ENCODE assay signal across 21 mouse cellular contexts in the genomic region with DNA sequence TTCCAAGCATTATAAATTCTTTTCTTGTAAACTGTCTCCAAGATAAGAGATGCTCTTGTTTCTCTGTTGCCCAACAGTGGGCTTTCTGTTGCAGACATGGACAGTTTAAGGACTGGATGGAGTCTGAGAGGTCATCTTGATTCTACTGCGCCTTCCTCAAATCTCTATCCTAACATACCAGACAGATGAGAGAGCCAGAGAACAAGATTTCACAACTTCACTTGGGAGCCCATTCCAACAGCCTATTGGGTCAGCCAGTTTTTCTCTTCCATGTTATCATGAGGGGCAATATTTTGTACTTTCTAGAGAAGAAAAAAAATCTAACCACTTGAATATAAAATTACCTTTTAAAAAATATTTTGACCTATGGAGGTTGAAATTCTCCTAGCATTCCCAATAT.
"Had no signal": no experiment of that assay in that cellular context is flagged by ENCODE, and none has a peak within 500 bp of the region (broad histone marks: within the 10 kb centered on the region; RNA-seq: fewer than 3 reads in every experiment).

No protein-coding gene starts in this region.

- H3K4me3 ChIP-seq: limb, embryonic 12.5 days; limb, embryonic 15.5 days; midbrain, embryonic 12.5 days; midbrain, embryonic 15.5 days; neural tube, embryonic 12.5 days; neural tube, embryonic 15.5 days; stomach, embryonic 15.5 days had no signal

- H3K4me1 ChIP-seq: limb, embryonic 12.5 days; limb, embryonic 15.5 days; midbrain, embryonic 12.5 days; midbrain, embryonic 15.5 days; neural tube, embryonic 12.5 days; neural tube, embryonic 15.5 days; stomach, embryonic 15.5 days had no signal

- DNase-seq: kidney, adult 18-20 months; kidney, adult 9 months; kidney, postnatal 14 days; kidney, postnatal 4 days; left cerebral cortex, postnatal 4 days; liver, postnatal 0 days; right cerebral cortex, adult 18-20 months; right cerebral cortex, postnatal 14 days; right cerebral cortex, postnatal 4 days; spleen, adult 18-20 months; thymus, postnatal 25 days had no signal

- H3K27ac ChIP-seq: limb, embryonic 12.5 days; limb, embryonic 15.5 days; liver, embryonic 14.5 days; macrophage; midbrain, embryonic 12.5 days; midbrain, embryonic 15.5 days; neural tube, embryonic 12.5 days; neural tube, embryonic 15.5 days; stomach, embryonic 15.5 days had no signal

- H3K9me3 ChIP-seq: limb, embryonic 12.5 days; limb, embryonic 15.5 days; midbrain, embryonic 12.5 days; midbrain, embryonic 15.5 days; neural tube, embryonic 12.5 days; neural tube, embryonic 15.5 days; stomach, embryonic 15.5 days had no signal

- H3K36me3 ChIP-seq: limb, embryonic 12.5 days; limb, embryonic 15.5 days; midbrain, embryonic 12.5 days; midbrain, embryonic 15.5 days; neural tube, embryonic 12.5 days; neural tube, embryonic 15.5 days; stomach, embryonic 15.5 days had no signal

- ATAC-seq: liver, postnatal 0 days; midbrain, embryonic 15.5 days had no signal

- H3K27me3 ChIP-seq: limb, embryonic 12.5 days; limb, embryonic 15.5 days; midbrain, embryonic 12.5 days; midbrain, embryonic 15.5 days; neural tube, embryonic 12.5 days; neural tube, embryonic 15.5 days; stomach, embryonic 15.5 days had no signal

- H3K4me2 ChIP-seq: limb, embryonic 12.5 days; limb, embryonic 15.5 days; liver, embryonic 11.5 days; midbrain, embryonic 12.5 days; midbrain, embryonic 15.5 days; neural tube, embryonic 12.5 days; neural tube, embryonic 15.5 days; stomach, embryonic 15.5 days had no signal

- H3K9ac ChIP-seq: limb, embryonic 12.5 days; limb, embryonic 15.5 days; liver, embryonic 14.5 days; liver, postnatal 0 days; midbrain, embryonic 12.5 days; midbrain, embryonic 15.5 days; neural tube, embryonic 12.5 days; neural tube, embryonic 15.5 days; stomach, embryonic 15.5 days had no signal
